Mouse (Mus musculus): ENCODE results near the gene Esrra.
"Not testable (repeated sequence)": the region's sequence is repeated elsewhere in the genome, so short reads cannot be mapped to it uniquely, and the experiment has no call there.

Gene Esrra

GRCm38 (mm10) chr19:6903031-6903430, 18.6 kb downstream of the Esrra start:
- no peak for DNase-seq (ENCODE audit: low read depth)

DNA sequence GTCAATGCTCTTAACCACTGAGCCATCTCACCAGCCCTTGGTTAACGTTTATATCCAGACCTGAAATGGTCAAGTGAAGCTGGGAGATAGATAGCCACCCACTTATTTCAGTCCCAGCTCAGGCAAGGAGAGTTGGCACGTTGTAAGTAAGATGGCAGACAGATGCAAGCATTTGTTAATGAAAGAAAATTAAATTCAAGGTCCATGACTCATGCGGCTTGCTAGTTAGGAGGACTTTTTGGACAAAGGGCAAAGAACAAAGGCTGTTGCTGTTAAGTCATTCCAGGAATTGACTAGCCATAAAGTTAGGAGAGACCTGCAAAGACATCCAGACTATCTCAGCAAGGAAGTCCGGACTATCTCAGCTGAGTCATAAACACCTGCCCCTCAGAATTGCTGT, 22.0 kb downstream of the Esrra start:
- DNase-seq (ENCODE audit: low read depth) = no peak

- not testable (repeated sequence) for DNase-seq (ENCODE audit: low read depth)
Observed at GRCm38 (mm10) chr19:6895608-6896305, 25.9 kb downstream of the Esrra start.

- DNase-seq (ENCODE audit: low read depth) = no peak
Observed at GRCm38 (mm10) chr19:6893731-6894451, 27.7 kb downstream of the Esrra start.

DNA sequence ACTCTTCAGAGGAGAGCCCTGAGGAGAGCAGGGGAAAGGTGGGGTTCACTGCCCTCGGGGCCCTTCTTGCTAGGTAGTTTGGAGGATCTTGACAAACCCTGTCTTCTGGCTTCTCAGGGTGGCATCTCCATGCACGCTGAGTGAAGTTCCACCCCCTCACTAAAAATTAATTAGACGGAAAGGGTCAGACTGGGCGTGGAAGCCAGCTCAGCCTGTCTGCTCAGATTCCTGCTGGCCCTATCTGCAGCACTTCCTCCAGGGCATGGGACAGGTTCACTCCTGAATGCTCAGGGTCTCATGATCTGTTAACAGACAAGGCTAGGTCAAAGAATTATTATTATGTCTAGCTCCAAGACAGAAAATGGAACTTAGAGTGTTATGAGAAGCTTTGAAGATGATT, 29.1 kb downstream of the Esrra start:
- no peak for DNase-seq (ENCODE audit: low read depth)

DNA sequence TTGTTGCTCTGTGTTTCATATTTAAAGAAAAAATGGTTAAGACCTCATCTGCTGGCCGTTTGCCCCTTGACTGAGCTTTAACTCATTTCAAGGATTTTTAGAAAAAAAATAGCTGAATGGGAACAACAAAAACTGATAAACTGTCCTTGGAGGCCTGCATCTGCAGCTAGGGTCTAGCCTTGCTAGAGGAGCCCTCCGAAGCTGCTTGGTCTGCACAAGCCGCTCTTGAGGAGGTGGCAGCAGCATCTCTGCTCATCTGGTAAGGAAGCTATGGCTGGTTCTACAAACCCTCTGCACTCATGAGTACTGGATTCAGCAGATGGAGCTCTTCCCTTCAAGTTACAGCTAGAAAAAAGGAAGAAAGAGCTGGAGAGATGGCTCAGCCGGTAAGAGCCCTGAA, 43.6 kb downstream of the Esrra start:
- no peak for DNase-seq (ENCODE audit: low read depth)

DNA sequence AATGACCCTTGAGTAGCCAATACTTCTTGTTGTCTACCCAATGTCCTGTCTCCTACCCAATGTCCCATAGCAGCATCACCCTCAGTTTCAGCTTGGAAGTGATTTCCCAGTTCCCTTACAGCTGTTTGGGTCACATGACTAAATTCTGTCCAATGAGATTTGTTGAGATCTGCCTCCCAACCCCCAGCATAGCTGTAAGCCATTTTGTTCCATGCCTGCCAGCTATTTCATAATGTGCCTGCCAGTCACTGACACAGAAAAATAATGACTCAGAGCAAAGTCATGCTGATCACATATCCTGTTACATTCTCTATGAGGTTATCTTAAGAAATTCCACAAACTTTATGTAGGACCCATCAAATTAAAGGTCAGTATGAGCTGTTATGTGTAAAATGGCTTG, 44.8 kb downstream of the Esrra start:
- no peak for DNase-seq (ENCODE audit: low read depth)

DNA sequence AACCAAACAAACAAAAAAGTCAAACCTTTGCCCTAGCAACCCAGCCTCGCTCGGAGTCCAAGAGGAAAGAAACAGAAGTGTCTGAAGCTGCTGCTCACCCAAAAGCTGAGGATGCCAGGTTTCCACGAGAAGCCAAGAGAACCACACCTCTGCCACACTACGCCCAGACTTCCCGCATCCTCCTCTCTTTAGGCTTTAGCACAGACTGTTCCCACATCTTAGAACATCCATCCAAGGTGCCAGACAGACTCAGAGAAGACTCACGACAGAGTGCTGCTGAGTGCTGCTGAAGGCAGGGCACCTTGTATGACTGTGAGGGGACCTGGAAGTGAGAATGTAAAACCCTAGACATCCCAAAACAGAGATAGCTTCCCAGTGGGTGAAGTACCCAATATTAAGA, 45.8 kb downstream of the Esrra start:
- DNase-seq (ENCODE audit: low read depth) = no peak

DNA sequence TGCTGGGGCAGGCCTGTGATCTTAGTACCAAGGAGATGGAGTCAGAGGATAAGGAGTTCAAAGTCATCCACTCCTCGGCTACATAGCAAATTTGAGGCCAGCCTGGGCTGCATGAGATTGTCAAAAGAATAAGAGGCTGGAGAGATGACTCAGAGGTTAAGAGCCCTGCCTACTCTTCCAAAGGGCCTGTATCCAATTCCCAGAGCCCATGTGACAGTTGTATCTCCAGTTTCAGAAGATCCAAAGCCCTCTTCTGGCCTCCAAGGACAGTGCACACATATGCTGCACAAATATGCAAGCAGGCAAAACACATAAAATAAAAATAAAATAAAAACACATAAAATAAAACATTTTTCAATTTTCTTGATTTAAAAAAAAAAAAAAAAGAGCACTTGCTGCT, 47.4 kb downstream of the Esrra start:
- no peak for DNase-seq (ENCODE audit: low read depth)

DNA sequence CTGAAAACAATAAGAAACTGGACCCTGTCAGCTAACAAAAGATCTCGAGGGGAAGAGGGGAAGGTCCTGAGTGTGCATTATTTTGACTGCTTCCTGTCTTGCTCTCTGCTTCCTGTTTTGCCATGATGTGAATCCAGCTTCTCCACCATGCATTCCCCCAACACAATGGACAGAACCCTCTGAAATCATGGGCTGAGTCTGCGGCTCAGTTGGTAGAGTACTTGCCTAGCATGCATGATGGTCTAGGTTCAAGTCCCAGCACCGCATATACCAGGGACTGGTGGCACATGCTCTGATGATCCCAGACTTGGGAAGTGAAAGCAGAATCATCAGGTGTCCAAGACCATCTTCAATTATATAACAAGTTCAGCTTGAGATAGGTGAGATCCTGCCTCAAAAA, 48.9 kb downstream of the Esrra start:
- DNase-seq (ENCODE audit: low read depth) = no peak

GRCm38 (mm10) chr19:6871574-6872271, 49.9 kb downstream of the Esrra start:
- DNase-seq (ENCODE audit: low read depth) = peak; percentile 45

DNA sequence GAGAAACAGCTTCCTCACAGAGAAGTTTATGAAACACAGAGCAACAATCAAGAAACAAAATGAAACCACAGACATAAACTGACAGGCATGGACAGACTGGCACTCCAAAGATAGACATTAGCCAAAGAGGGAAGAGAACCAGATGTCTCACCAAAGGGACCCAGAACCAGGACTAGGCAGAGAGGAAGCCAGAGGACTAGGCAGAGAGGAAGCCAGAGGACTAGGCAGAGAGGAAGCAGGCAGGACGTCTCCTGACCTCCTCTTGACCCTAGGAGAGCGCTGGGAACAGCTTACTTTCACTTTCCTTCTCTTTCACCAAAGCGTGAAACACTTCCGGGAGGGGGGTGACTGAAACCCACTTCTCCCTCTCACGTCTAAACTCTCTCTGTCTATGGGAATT, 52.3 kb downstream of the Esrra start:
- peak; percentile 54 for DNase-seq (ENCODE audit: low read depth)

GRCm38 (mm10) chr19:6861451-6861850, 60.2 kb downstream of the Esrra start:
- DNase-seq (ENCODE audit: low read depth) = no peak

Data from c-Kit-positive CD71-positive TER-119-negative erythroid progenitor cells, embryonic 14.5 days (primary cell).